Mouse (Mus musculus): Measurements from ENCODE around the gene Tmcc2. TPM values are rescaled to one million over a fixed set of nuclear protein-coding genes. Genes with fewer than 3 reads are reported as not detected.

The Tmcc2 gene
- total and polyA plus RNA-seq, 3 experiments: 0.14 to 0.34 TPM; not detected in 1

GRCm38 (mm10) chr1:132420662-132421061 lies 29.6 kb upstream of the Tmcc2 start:
- Histone ChIP-seq H3K27ac (ENCODE audit: insufficient read depth, low read depth) (no peak overlapping the region), H3K4me1 (ENCODE audit: control insufficient read depth in 1 of 2, insufficient read depth in 2 of 2) (peaks cover 0 to 15% of the 10 kb centered on the region in 2 experiments; a peak in 2 of 4 replicates), H3K4me3 (replicated peaks in 1 of 3; ENCODE audit: low read depth in 2 of 3, low read length in 2 of 3, poor library complexity in 1 of 3) (no peak overlapping the region), H3K36me3 (replicated peaks in 1 of 2; ENCODE audit: control insufficient read depth in 1 of 2, insufficient read depth in 1 of 2, low read length in 1 of 2) (no peaks in the 10 kb centered on the region), H3K9ac (ENCODE audit: insufficient read depth, low read depth) (no peak overlapping the region), H3K9me3 (replicated peaks; ENCODE audit: low read length) (peaks cover 2% of the 10 kb centered on the region), H3K79me2 (replicated peaks; ENCODE audit: control insufficient read depth, extremely low read depth, insufficient read depth, poor library complexity, severe bottlenecking) (no peaks in the 10 kb centered on the region), H3K4me2 (ENCODE audit: insufficient read depth, low read depth, poor library complexity, severe bottlenecking) (no peak overlapping the region), H3K27me3 (replicated peaks) (peaks cover 55% of the 10 kb centered on the region)
- dilution Hi-C loops (cut with MboI; ENCODE audit: extremely low pct_ligation_motif_present, extremely low pct_unique_long_range_greater_than_20kb, low sequenced_read_pairs) (no loop called here), in situ Hi-C loops (cut with MboI; ENCODE audit: low pct_ligation_motif_present, low pct_unique_long_range_greater_than_20kb, low sequenced_read_pairs) (no loop called here)
- DNase-seq (ENCODE audit: extremely low read depth): no peak
- TF ChIP-seq HCFC1 (IDR thresholded peaks at IDR 0.05; ENCODE audit: low read depth, low read length): no peak

GRCm38 (mm10) chr1:132420206-132420605 lies 29.1 kb upstream of the Tmcc2 start:
- peaks cover 2% of the 10 kb centered on the region for H3K9me3 ChIP-seq (replicated peaks; ENCODE audit: low read length)
- no peak overlapping the region for H3K4me2 ChIP-seq (ENCODE audit: insufficient read depth, low read depth, poor library complexity, severe bottlenecking)
- no peaks in the 10 kb centered on the region for H3K79me2 ChIP-seq (replicated peaks; ENCODE audit: control insufficient read depth, extremely low read depth, insufficient read depth, poor library complexity, severe bottlenecking)
- H3K4me1 ChIP-seq (ENCODE audit: control insufficient read depth in 1 of 2, insufficient read depth in 2 of 2): peaks cover 0 to 19% of the 10 kb centered on the region in 2 experiments; a peak in 2 of 4 replicates
- dilution Hi-C loops (cut with MboI; ENCODE audit: extremely low pct_ligation_motif_present, extremely low pct_unique_long_range_greater_than_20kb, low sequenced_read_pairs): no loop called here
- no peak overlapping the region for H3K27ac ChIP-seq (ENCODE audit: insufficient read depth, low read depth)
- no peak overlapping the region for H3K9ac ChIP-seq (ENCODE audit: insufficient read depth, low read depth)
- no peaks in the 10 kb centered on the region for H3K36me3 ChIP-seq (replicated peaks in 1 of 2; ENCODE audit: control insufficient read depth in 1 of 2, insufficient read depth in 1 of 2, low read length in 1 of 2)
- DNase-seq (ENCODE audit: extremely low read depth): no peak
- in situ Hi-C loops (cut with MboI; ENCODE audit: low pct_ligation_motif_present, low pct_unique_long_range_greater_than_20kb, low sequenced_read_pairs): no loop called here
- no peak for TF ChIP-seq POLR2AphosphoS2 (IDR thresholded peaks at IDR 0.05; ENCODE audit: low read depth, low read length)
- no peak for TF ChIP-seq IRF4 (IDR thresholded peaks at IDR 0.05; ENCODE audit: low read depth, low read length)
- no peak for TF ChIP-seq SIN3A (IDR thresholded peaks at IDR 0.05; ENCODE audit: low read length)
- TF ChIP-seq EP300 (IDR thresholded peaks at IDR 0.05; ENCODE audit: low read length): no peak
- TF ChIP-seq KAT2A (IDR thresholded peaks at IDR 0.05; ENCODE audit: insufficient replicate concordance, low read length): no peak
- no peak for TF ChIP-seq NRF1 (IDR thresholded peaks at IDR 0.05; ENCODE audit: low read depth, low read length)
- no peak for TF ChIP-seq ZNF384 (IDR thresholded peaks at IDR 0.05; ENCODE audit: low read depth, low read length)
- no peak for TF ChIP-seq MXI1 (IDR thresholded peaks at IDR 0.05; ENCODE audit: low read depth, low read length)
- no peak for TF ChIP-seq SMC3 (IDR thresholded peaks at IDR 0.05; ENCODE audit: low read depth, low read length)
- TF ChIP-seq E2F4 (IDR thresholded peaks at IDR 0.05; ENCODE audit: insufficient replicate concordance, low read depth, low read length): no peak
- no peak for TF ChIP-seq BHLHE40 (IDR thresholded peaks at IDR 0.05; ENCODE audit: low read depth, low read length)
- TF ChIP-seq CHD2 (IDR thresholded peaks at IDR 0.05; ENCODE audit: low read length): no peak
- H3K4me3 ChIP-seq (replicated peaks in 1 of 3; ENCODE audit: low read depth in 2 of 3, low read length in 2 of 3, poor library complexity in 1 of 3): no peak overlapping the region
- peaks cover 51% of the 10 kb centered on the region for H3K27me3 ChIP-seq (replicated peaks)

Measured in CH12.LX (cell line).